Mouse (Mus musculus): ENCODE data around the gene Acox1.

DNA sequence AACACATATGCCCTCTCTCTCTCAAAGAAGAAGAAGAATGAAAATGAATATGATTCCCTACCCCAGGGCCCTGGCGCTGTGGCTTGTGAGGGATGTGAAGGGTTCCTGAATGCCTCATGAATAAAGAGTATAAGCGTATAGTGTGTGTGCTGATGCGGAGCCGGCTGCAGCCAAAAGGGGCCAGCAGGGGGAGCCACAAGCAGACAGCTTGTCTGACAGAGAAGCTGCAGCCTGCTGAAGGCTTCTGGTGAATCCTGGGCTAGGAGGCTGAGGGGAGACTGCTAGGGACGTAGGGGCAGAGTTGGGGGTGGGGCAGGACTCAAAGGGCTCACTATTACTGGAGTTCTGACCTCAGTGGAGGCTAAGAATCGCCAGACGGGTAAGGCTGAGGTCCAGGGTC is 16.3 kb upstream of the Acox1 start:
- no peak for TF ChIP-seq POLR2A (IDR thresholded peaks at IDR 0.05; ENCODE audit: control insufficient read depth, extremely low read depth, insufficient read depth, low read length, poor library complexity)
- no peak for TF ChIP-seq CTCF (IDR thresholded peaks at IDR 0.05; ENCODE audit: borderline replicate concordance, control insufficient read depth, extremely low read depth, insufficient read depth, low read length, poor library complexity)
